Mouse (Mus musculus): ENCODE measurements around the gene Serpinb6b. TPM values are rescaled to one million over a fixed set of nuclear protein-coding genes. Genes with fewer than 3 reads are reported as not detected.

The Serpinb6b gene
- polyA plus RNA-seq, 1 experiment from 2014 or later = 34.5 TPM

- Histone ChIP-seq H3K27me3 (no peaks in the 10 kb centered on the region), H3K9me3 (no peaks in the 10 kb centered on the region), H3K36me3 (peaks cover 6% of the 10 kb centered on the region; the same call in 1 of the 2 replicates), H3K27ac (no peak overlapping the region), H3K4me1 (no peaks in the 10 kb centered on the region), H3K4me3 (no peak overlapping the region), H3K4me2 (no peak overlapping the region), H3K9ac (no peak overlapping the region)
- no peak for ATAC-seq (ENCODE audit: borderline replicate concordance, extremely low read depth, low FRiP score, low TSS enrichment)
- WGBS = 80% methylated on average over 4 of the region's 4 CpGs
These were observed 17.6 kb downstream of the Serpinb6b start for GRCm38 (mm10) chr13:32982556-32983042.

GRCm38 (mm10) chr13:32986256-32986655 is 21.2 kb downstream of the Serpinb6b start:
- Histone ChIP-seq H3K27me3 (no peaks in the 10 kb centered on the region), H3K27ac (no peak overlapping the region), H3K4me2 (no peak overlapping the region), H3K4me3 (no peak overlapping the region), H3K36me3 (no peaks in the 10 kb centered on the region), H3K9ac (no peak overlapping the region), H3K9me3 (no peaks in the 10 kb centered on the region), H3K4me1 (no peaks in the 10 kb centered on the region)
- ATAC-seq (ENCODE audit: borderline replicate concordance, extremely low read depth, low FRiP score, low TSS enrichment) = no peak

GRCm38 (mm10) chr13:32993152-32993893 is 28.3 kb downstream of the Serpinb6b start:
- H3K36me3 ChIP-seq = no peaks in the 10 kb centered on the region
- peaks cover 6% of the 10 kb centered on the region; the same call in 1 of the 2 replicates for H3K4me1 ChIP-seq
- no peak overlapping the region for H3K4me3 ChIP-seq
- H3K27me3 ChIP-seq = no peaks in the 10 kb centered on the region
- H3K4me2 ChIP-seq = no peak overlapping the region
- ATAC-seq (ENCODE audit: borderline replicate concordance, extremely low read depth, low FRiP score, low TSS enrichment) = peak; percentile 78; the same call in 1 of the 2 replicates
- WGBS = 44% methylated on average over 10 of the region's 10 CpGs
- H3K27ac ChIP-seq = peak overlapping the region; percentile 44; the same call in 1 of the 2 replicates
- H3K9me3 ChIP-seq = no peaks in the 10 kb centered on the region
- no peak overlapping the region for H3K9ac ChIP-seq

GRCm38 (mm10) chr13:32993894-32994242 is 28.9 kb downstream of the Serpinb6b start:
- Histone ChIP-seq H3K4me2 (no peak overlapping the region), H3K4me1 (peaks cover 6% of the 10 kb centered on the region; the same call in 1 of the 2 replicates), H3K4me3 (no peak overlapping the region), H3K27ac (peak overlapping the region; percentile 44; the same call in 1 of the 2 replicates), H3K36me3 (no peaks in the 10 kb centered on the region), H3K27me3 (no peaks in the 10 kb centered on the region), H3K9ac (no peak overlapping the region), H3K9me3 (no peaks in the 10 kb centered on the region)
- WGBS = 71% methylated on average over 2 of the region's 2 CpGs
- peak; percentile 5; the same call in 1 of the 2 replicates for ATAC-seq (ENCODE audit: borderline replicate concordance, extremely low read depth, low FRiP score, low TSS enrichment)

- Histone ChIP-seq H3K9ac (no peak overlapping the region), H3K4me3 (no peak overlapping the region), H3K4me2 (no peak overlapping the region), H3K27ac (no peak overlapping the region), H3K36me3 (no peaks in the 10 kb centered on the region), H3K27me3 (no peaks in the 10 kb centered on the region), H3K9me3 (no peaks in the 10 kb centered on the region), H3K4me1 (peaks cover 6% of the 10 kb centered on the region; the same call in 1 of the 2 replicates)
- ATAC-seq (ENCODE audit: borderline replicate concordance, extremely low read depth, low FRiP score, low TSS enrichment) = no peak
- 59% methylated on average over 4 of the region's 4 CpGs for WGBS
These were observed 30.0 kb downstream of the Serpinb6b start for GRCm38 (mm10) chr13:32995051-32995450.

- Histone ChIP-seq H3K4me1 (peaks cover 26% of the 10 kb centered on the region), H3K27me3 (no peaks in the 10 kb centered on the region), H3K27ac (no peak overlapping the region), H3K9ac (no peak overlapping the region), H3K4me2 (no peak overlapping the region), H3K4me3 (no peak overlapping the region), H3K9me3 (no peaks in the 10 kb centered on the region), H3K36me3 (no peaks in the 10 kb centered on the region)
- WGBS = 88% methylated on average over 5 of the region's 5 CpGs
- no peak for ATAC-seq (ENCODE audit: borderline replicate concordance, extremely low read depth, low FRiP score, low TSS enrichment)
These were observed 36.3 kb downstream of the Serpinb6b start for GRCm38 (mm10) chr13:33001341-33001740.

GRCm38 (mm10) chr13:33002950-33003349 is 37.9 kb downstream of the Serpinb6b start, which contains the start of gene Serpinb9:
TSS of gene Serpinb9 (plus strand) at chr13:33003250.
- H3K4me1 ChIP-seq = peaks cover 26% of the 10 kb centered on the region
- no peaks in the 10 kb centered on the region for H3K27me3 ChIP-seq
- H3K4me2 ChIP-seq = peak within 1 kb of the TSS; percentile 63
- peak within 1 kb of the TSS; percentile 42; the same call in 1 of the 2 replicates for H3K9ac ChIP-seq
- ATAC-seq (ENCODE audit: borderline replicate concordance, extremely low read depth, low FRiP score, low TSS enrichment) = no peak
- peak within 1 kb of the TSS; percentile 95 for H3K27ac ChIP-seq
- no peaks in the 10 kb centered on the region for H3K36me3 ChIP-seq
- WGBS = 88% methylated on average over 3 of the region's 3 CpGs
- H3K4me3 ChIP-seq = peak within 1 kb of the TSS; percentile 41
- H3K9me3 ChIP-seq = no peaks in the 10 kb centered on the region

GRCm38 (mm10) chr13:33003523-33004413 is 38.8 kb downstream of the Serpinb6b start:
- ATAC-seq (ENCODE audit: borderline replicate concordance, extremely low read depth, low FRiP score, low TSS enrichment) = peak; percentile 44; the same call in 1 of the 2 replicates
- H3K27ac ChIP-seq = peak overlapping the region; percentile 95
- 41% methylated on average over 9 of the region's 9 CpGs for whole genome bisulfite sequencing
- peak overlapping the region; percentile 41 for H3K4me3 ChIP-seq
- peak overlapping the region; percentile 42 for H3K9ac ChIP-seq
- H3K4me2 ChIP-seq = peak overlapping the region; percentile 63
- H3K27me3 ChIP-seq = no peaks in the 10 kb centered on the region
- H3K9me3 ChIP-seq = no peaks in the 10 kb centered on the region
- peaks cover 3% of the 10 kb centered on the region; the same call in 1 of the 2 replicates for H3K36me3 ChIP-seq
- H3K4me1 ChIP-seq = peaks cover 26% of the 10 kb centered on the region

GRCm38 (mm10) chr13:33004414-33005105 is 39.6 kb downstream of the Serpinb6b start:
- H3K4me2 ChIP-seq = peak overlapping the region; percentile 63
- no peaks in the 10 kb centered on the region for H3K9me3 ChIP-seq
- ATAC-seq (ENCODE audit: borderline replicate concordance, extremely low read depth, low FRiP score, low TSS enrichment) = peak; percentile 95
- H3K27ac ChIP-seq = peak overlapping the region; percentile 95
- H3K4me3 ChIP-seq = peak overlapping the region; percentile 41
- H3K36me3 ChIP-seq = peaks cover 6% of the 10 kb centered on the region; the same call in 1 of the 2 replicates
- peak overlapping the region; percentile 42 for H3K9ac ChIP-seq
- peaks cover 26% of the 10 kb centered on the region for H3K4me1 ChIP-seq
- H3K27me3 ChIP-seq = no peaks in the 10 kb centered on the region
- 8% methylated on average over 12 of the region's 12 CpGs for WGBS

- peaks cover 26% of the 10 kb centered on the region for H3K4me1 ChIP-seq
- no peaks in the 10 kb centered on the region for H3K27me3 ChIP-seq
- no peak overlapping the region for H3K9ac ChIP-seq
- no peaks in the 10 kb centered on the region for H3K9me3 ChIP-seq
- H3K36me3 ChIP-seq = peaks cover 13% of the 10 kb centered on the region
- WGBS = 64% methylated on average over 2 of the region's 2 CpGs
- ATAC-seq (ENCODE audit: borderline replicate concordance, extremely low read depth, low FRiP score, low TSS enrichment) = no peak
- H3K4me3 ChIP-seq = peak overlapping the region; percentile 41
- H3K4me2 ChIP-seq = peak overlapping the region; percentile 63
- peak overlapping the region; percentile 95; the same call in 1 of the 2 replicates for H3K27ac ChIP-seq
These were observed 40.6 kb downstream of the Serpinb6b start for GRCm38 (mm10) chr13:33005501-33006075.

- Histone ChIP-seq H3K27me3 (no peaks in the 10 kb centered on the region), H3K4me1 (peaks cover 26% of the 10 kb centered on the region), H3K4me3 (no peak overlapping the region), H3K9ac (no peak overlapping the region), H3K36me3 (peaks cover 14% of the 10 kb centered on the region), H3K9me3 (no peaks in the 10 kb centered on the region), H3K4me2 (peak overlapping the region; percentile 63; the same call in 1 of the 2 replicates), H3K27ac (no peak overlapping the region)
- ATAC-seq (ENCODE audit: borderline replicate concordance, extremely low read depth, low FRiP score, low TSS enrichment) = no peak
- WGBS = 66% methylated on average over 3 of the region's 3 CpGs
These were observed 41.5 kb downstream of the Serpinb6b start for GRCm38 (mm10) chr13:33006555-33006954.

All from lung, embryonic 15.5 days (tissue).